Mouse (Mus musculus) spleen, postnatal 4 days (tissue): ENCODE data around the gene Rnf166.

Source experiments
- DNase-seq, 2 experiments: peaks; one replicate each; pipeline ENCODE4 v3.0.0; 2022; ENCODE audit warnings: low spot score in 2 of 2

Rnf166 gene

GRCm38 (mm10) chr8:122469965-122470364, 5.9 kb downstream of the Rnf166 start:
- DNase-seq: no peak

- no peak for DNase-seq
These were observed 6.5 kb downstream of the Rnf166 start for GRCm38 (mm10) chr8:122469407-122469806.

- DNase-seq: no peak
These were observed 8.0 kb downstream of the Rnf166 start for GRCm38 (mm10) chr8:122467816-122468215.

- DNase-seq: no peak
These were observed 10.9 kb downstream of the Rnf166 start for GRCm38 (mm10) chr8:122464985-122465384.

- no peak for DNase-seq
These were observed 11.9 kb downstream of the Rnf166 start for GRCm38 (mm10) chr8:122463651-122464640.

GRCm38 (mm10) chr8:122462510-122462909, 13.4 kb downstream of the Rnf166 start:
- DNase-seq: no peak

GRCm38 (mm10) chr8:122461473-122462148, 14.3 kb downstream of the Rnf166 start:
- DNase-seq: no peak

GRCm38 (mm10) chr8:122460524-122461472, 15.1 kb downstream of the Rnf166 start, which contains the start of gene Snai3:
Gene Snai3, minus strand, starts transcription at chr8:122460733.
- peak; percentile 62 to 81 for DNase-seq

- DNase-seq: no peak
These were observed 15.9 kb downstream of the Rnf166 start for GRCm38 (mm10) chr8:122459990-122460389.

- DNase-seq: no peak
These were observed 16.5 kb downstream of the Rnf166 start for GRCm38 (mm10) chr8:122459218-122459900.

GRCm38 (mm10) chr8:122457171-122457570, 18.7 kb downstream of the Rnf166 start:
- DNase-seq: no peak

GRCm38 (mm10) chr8:122454409-122454808, 21.5 kb downstream of the Rnf166 start:
- no peak for DNase-seq

- no peak for DNase-seq
These were observed 23.7 kb downstream of the Rnf166 start for GRCm38 (mm10) chr8:122452154-122452553.

- no peak for DNase-seq
These were observed 24.6 kb downstream of the Rnf166 start for GRCm38 (mm10) chr8:122451161-122451703.

- DNase-seq: no peak
These were observed 30.7 kb downstream of the Rnf166 start for GRCm38 (mm10) chr8:122445203-122445602.

GRCm38 (mm10) chr8:122444058-122444748, 31.7 kb downstream of the Rnf166 start:
- peak; percentile 87 to 91 for DNase-seq

- peak; percentile 98 to 99 for DNase-seq
These were observed 32.4 kb downstream of the Rnf166 start, which contains the start of gene Mvd for GRCm38 (mm10) chr8:122443262-122444006. Gene Mvd, minus strand, starts transcription at chr8:122443422.

- no peak for DNase-seq
These were observed 33.1 kb downstream of the Rnf166 start for GRCm38 (mm10) chr8:122442781-122443180.

GRCm38 (mm10) chr8:122442356-122442755, 33.5 kb downstream of the Rnf166 start:
- DNase-seq: no peak
